Mouse (Mus musculus) limb, embryonic 15.5 days (tissue): ENCODE measurements around the gene Gm28308. TPM values are rescaled to one million over a fixed set of nuclear protein-coding genes. Genes with fewer than 3 reads are reported as not detected.

Experiments used
- ATAC-seq: fragments of 200-750 bp; cut with Nextera tagmentation; 2 replicates; pipeline ENCODE4 v1.8.0; 2017; ENCODE audit warnings: low read depth, moderate TSS enrichment; ENCODE audit not compliant: insufficient number of reproducible peaks, low FRiP score, low TSS enrichment
- H3K27ac ChIP-seq: fragments of 300-500 bp; sonication (generic); 2 replicates; pipeline ENCODE4 v1.5.1; 2015; ENCODE audit warnings: moderate library complexity, mild to moderate bottlenecking, inconsistent platforms
- H3K27me3 ChIP-seq: fragments of 300-500 bp; sonication (generic); 2 replicates; pipeline ENCODE4 v1.6.1; 2015; ENCODE audit warnings: inconsistent platforms
- H3K36me3 ChIP-seq: fragments of 300-500 bp; sonication (generic); 2 replicates; pipeline ENCODE4 v1.6.1; 2015; ENCODE audit warnings: inconsistent platforms
- H3K4me1 ChIP-seq: fragments of 300-500 bp; sonication (generic); 2 replicates; pipeline ENCODE4 v1.6.1; 2015; ENCODE audit warnings: inconsistent platforms
- H3K4me2 ChIP-seq: fragments of 300-500 bp; sonication (generic); 2 replicates; pipeline ENCODE4 v1.6.1; 2015; ENCODE audit warnings: mild to moderate bottlenecking, inconsistent platforms
- H3K4me3 ChIP-seq: fragments of 300-500 bp; sonication (generic); 2 replicates; pipeline ENCODE4 v1.5.1; 2015; ENCODE audit warnings: mild to moderate bottlenecking, inconsistent platforms
- H3K9ac ChIP-seq: fragments of 300-500 bp; sonication (generic); 2 replicates; pipeline ENCODE4 v1.6.1; 2015; ENCODE audit warnings: inconsistent platforms
- H3K9me3 ChIP-seq: fragments of 300-500 bp; sonication (generic); 2 replicates; pipeline ENCODE4 v1.6.1; 2016; ENCODE audit warnings: inconsistent platforms
- WGBS: fragments of 180-500 bp; shearing (Covaris S2); methylation state at CpG from one replicate; pipeline ENCODE4 v1.1.7; 2015; 5-methylcytosine and 5-hydroxymethylcytosine counted together
- polyA plus RNA-seq: library from polyadenylated mRNA; unstranded; fragments of >200 nt; fragmentation: Nextera tagmentation; extraction: Ambion mirVana; gene quantifications from 2 replicates; pipeline ENCODE4 v1.2.1, GENCODE M21; 2015

The Gm28308 gene
- polyA plus RNA-seq, 1 experiment from 2014 or later = 0.70 TPM

GRCm38 (mm10) chr6:52159164-52159761 is 53.9 kb downstream of the Gm28308 start:
- H3K9me3 ChIP-seq = no peaks in the 10 kb centered on the region
- no peak for ATAC-seq
- H3K4me2 ChIP-seq = peak overlapping the region; percentile 99
- peak overlapping the region; percentile 33; the same call in 1 of the 2 replicates for H3K27ac ChIP-seq
- no peak overlapping the region for H3K9ac ChIP-seq
- H3K27me3 ChIP-seq = peaks cover 86% of the 10 kb centered on the region
- no peaks in the 10 kb centered on the region for H3K36me3 ChIP-seq
- H3K4me3 ChIP-seq = peak overlapping the region; percentile 72
- whole genome bisulfite sequencing = 17% methylated on average over 12 of the region's 12 CpGs
- H3K4me1 ChIP-seq = peaks cover 38% of the 10 kb centered on the region

GRCm38 (mm10) chr6:52158276-52159051 is 54.7 kb downstream of the Gm28308 start, which contains the start of gene Hoxa1:
Gene Hoxa1 (minus strand): TSS chr6:52158317.
- under 1% methylated on average over 54 of the region's 55 CpGs for WGBS
- peak within 1 kb of the TSS; percentile 42 for H3K9ac ChIP-seq
- H3K36me3 ChIP-seq = no peaks in the 10 kb centered on the region
- peak within 1 kb of the TSS; percentile 33 for H3K27ac ChIP-seq
- peaks cover 34% of the 10 kb centered on the region for H3K4me1 ChIP-seq
- H3K9me3 ChIP-seq = no peaks in the 10 kb centered on the region
- peak within 1 kb of the TSS; percentile 72 for H3K4me3 ChIP-seq
- ATAC-seq = peak; percentile 62; the same call in 1 of the 2 replicates
- H3K27me3 ChIP-seq = peaks cover 86% of the 10 kb centered on the region
- peak within 1 kb of the TSS; percentile 99 for H3K4me2 ChIP-seq

GRCm38 (mm10) chr6:52157466-52158275 is 55.5 kb downstream of the Gm28308 start:
- Histone ChIP-seq H3K4me1 (peaks cover 34% of the 10 kb centered on the region), H3K27me3 (peaks cover 86% of the 10 kb centered on the region), H3K4me2 (peak overlapping the region; percentile 99), H3K36me3 (no peaks in the 10 kb centered on the region), H3K4me3 (peak overlapping the region; percentile 72), H3K9me3 (no peaks in the 10 kb centered on the region), H3K9ac (no peak overlapping the region), H3K27ac (no peak overlapping the region)
- WGBS = 1% methylated on average over 32 of the region's 32 CpGs
- ATAC-seq = peak; percentile 56

- Histone ChIP-seq H3K4me1 (peaks cover 34% of the 10 kb centered on the region), H3K9me3 (no peaks in the 10 kb centered on the region)
- WGBS = 6% methylated on average over 20 of the region's 20 CpGs
These were observed 56.5 kb downstream of the Gm28308 start for GRCm38 (mm10) chr6:52156551-52157200.

GRCm38 (mm10) chr6:52155471-52155870 is 57.7 kb downstream of the Gm28308 start:
- H3K9ac ChIP-seq = no peak overlapping the region
- peaks cover 92% of the 10 kb centered on the region for H3K27me3 ChIP-seq
- no peak overlapping the region for H3K27ac ChIP-seq
- no peaks in the 10 kb centered on the region for H3K36me3 ChIP-seq
- WGBS = 61% methylated on average over 3 of the region's 3 CpGs
- H3K4me3 ChIP-seq = no peak overlapping the region
- no peak overlapping the region for H3K4me2 ChIP-seq
- H3K4me1 ChIP-seq = peaks cover 30% of the 10 kb centered on the region
- no peaks in the 10 kb centered on the region for H3K9me3 ChIP-seq
- no peak for ATAC-seq

More at GRCm38 (mm10) chr6:52156551-52157200, 56.5 kb downstream of the Gm28308 start:
- Histone ChIP-seq H3K9ac (no peak overlapping the region), H3K4me3 (no peak overlapping the region), H3K27me3 (peaks cover 86% of the 10 kb centered on the region), H3K36me3 (no peaks in the 10 kb centered on the region), H3K27ac (no peak overlapping the region), H3K4me2 (no peak overlapping the region)
- no peak for ATAC-seq

GRCm38 (mm10) chr6:52154044-52154443 is 59.1 kb downstream of the Gm28308 start:
- no peak overlapping the region for H3K4me3 ChIP-seq
- 39% methylated on average over 5 of the region's 5 CpGs for WGBS
- no peak overlapping the region for H3K9ac ChIP-seq
- H3K4me2 ChIP-seq = no peak overlapping the region
- H3K27me3 ChIP-seq = peaks cover 93% of the 10 kb centered on the region
- H3K36me3 ChIP-seq = no peaks in the 10 kb centered on the region
- no peaks in the 10 kb centered on the region for H3K9me3 ChIP-seq
- no peak for ATAC-seq
- H3K27ac ChIP-seq = no peak overlapping the region
- peaks cover 19% of the 10 kb centered on the region for H3K4me1 ChIP-seq

- no peak overlapping the region for H3K4me3 ChIP-seq
- H3K27ac ChIP-seq = no peak overlapping the region
- H3K9ac ChIP-seq = no peak overlapping the region
- H3K9me3 ChIP-seq = no peaks in the 10 kb centered on the region
- no peak overlapping the region for H3K4me2 ChIP-seq
- 13% methylated on average over 6 of the region's 6 CpGs for WGBS
- peaks cover 86% of the 10 kb centered on the region for H3K27me3 ChIP-seq
- ATAC-seq = no peak
- no peaks in the 10 kb centered on the region for H3K36me3 ChIP-seq
- H3K4me1 ChIP-seq = peaks cover 11% of the 10 kb centered on the region; the same call in 1 of the 2 replicates
These were observed 59.9 kb downstream of the Gm28308 start for GRCm38 (mm10) chr6:52153270-52153669.

GRCm38 (mm10) chr6:52152226-52153193 is 60.6 kb downstream of the Gm28308 start:
- no peaks in the 10 kb centered on the region for H3K9me3 ChIP-seq
- H3K4me2 ChIP-seq = no peak overlapping the region
- no peak overlapping the region for H3K4me3 ChIP-seq
- no peaks in the 10 kb centered on the region for H3K36me3 ChIP-seq
- ATAC-seq = no peak
- H3K4me1 ChIP-seq = peaks cover 5% of the 10 kb centered on the region; the same call in 1 of the 2 replicates
- peaks cover 79% of the 10 kb centered on the region for H3K27me3 ChIP-seq
- no peak overlapping the region for H3K9ac ChIP-seq
- 25% methylated on average over 16 of the region's 16 CpGs for WGBS
- H3K27ac ChIP-seq = no peak overlapping the region

GRCm38 (mm10) chr6:52151571-52151970 is 61.6 kb downstream of the Gm28308 start:
- H3K4me3 ChIP-seq = no peak overlapping the region
- no peak overlapping the region for H3K4me2 ChIP-seq
- H3K27ac ChIP-seq = no peak overlapping the region
- ATAC-seq = no peak
- peaks cover 5% of the 10 kb centered on the region; the same call in 1 of the 2 replicates for H3K4me1 ChIP-seq
- no peak overlapping the region for H3K9ac ChIP-seq
- 42% methylated on average over 4 of the region's 4 CpGs for WGBS
- H3K27me3 ChIP-seq = peaks cover 77% of the 10 kb centered on the region
- H3K36me3 ChIP-seq = no peaks in the 10 kb centered on the region
- H3K9me3 ChIP-seq = no peaks in the 10 kb centered on the region

- no peaks in the 10 kb centered on the region for H3K9me3 ChIP-seq
- no peak for ATAC-seq
- no peak overlapping the region; the same call in 1 of the 2 replicates for H3K4me3 ChIP-seq
- 9% methylated on average over 16 of the region's 16 CpGs for WGBS
- H3K9ac ChIP-seq = no peak overlapping the region
- peaks cover 5% of the 10 kb centered on the region; the same call in 1 of the 2 replicates for H3K4me1 ChIP-seq
- H3K27me3 ChIP-seq = peaks cover 70% of the 10 kb centered on the region
- H3K4me2 ChIP-seq = 0 out of 2 replicates have a peak overlapping the region, but pooled peaks have one; percentile 14
- H3K27ac ChIP-seq = no peak overlapping the region
- no peaks in the 10 kb centered on the region for H3K36me3 ChIP-seq
These were observed 62.7 kb downstream of the Gm28308 start for GRCm38 (mm10) chr6:52150401-52150966.
